8 mouse cellular contexts compared by ENCODE assay signal in the genomic region with DNA sequence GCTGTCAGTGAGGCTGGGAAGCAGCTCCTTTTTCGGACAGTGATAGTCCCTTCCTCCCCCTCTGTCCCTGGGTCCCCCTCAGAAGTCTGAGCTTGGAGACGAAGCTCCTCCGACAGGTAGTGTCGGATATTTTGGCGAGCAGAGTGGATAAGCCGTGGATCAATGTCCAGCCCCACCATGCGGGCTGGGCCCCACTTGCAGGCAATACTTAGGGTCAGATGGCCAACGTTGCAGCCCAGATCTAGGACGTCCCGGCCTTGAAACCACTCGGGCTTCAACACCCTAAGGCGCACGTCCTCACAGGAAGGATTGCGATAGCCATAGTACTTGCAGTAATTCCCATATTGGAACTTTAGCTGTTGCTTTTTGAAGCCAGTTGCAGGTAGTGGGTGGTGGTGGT. TPM values are rescaled to one million over a fixed set of nuclear protein-coding genes. Genes with fewer than 3 reads are reported as not detected.
A peak's percentile ranks its signal among the peaks of the same experiment; 100 is the strongest.
DNase-seq lines count a peak whose midpoint lies in the region; ATAC-seq lines count a peak whose summit lies in the region.

No protein-coding gene starts in this region.

- no peaks in the 10 kb centered on the region for H3K9me3 ChIP-seq in megakaryocyte, embryonic 14.5 days
- no peaks in the 10 kb centered on the region for H3K9me3 ChIP-seq in kidney, embryonic 16.5 days (ENCODE audit: low read length)
- no peaks in the 10 kb centered on the region for H3K9me3 ChIP-seq in neural tube, embryonic 14.5 days (ENCODE audit: control insufficient read depth, low read length)

- peak overlapping the region; percentile 66 for H3K4me2 ChIP-seq in kidney, embryonic 16.5 days (replicated peaks; ENCODE audit: low read depth, low read length)
- H3K4me2 ChIP-seq in neural tube, embryonic 14.5 days (ENCODE audit: low read depth, low read length), result peak overlapping the region; percentile 76

- no peaks in the 10 kb centered on the region for H3K27me3 ChIP-seq in megakaryocyte, embryonic 14.5 days (replicated peaks)
- H3K27me3 ChIP-seq in kidney, embryonic 16.5 days (ENCODE audit: insufficient read depth, low read length), result no peaks in the 10 kb centered on the region
- no peaks in the 10 kb centered on the region for H3K27me3 ChIP-seq in neural tube, embryonic 14.5 days (ENCODE audit: control insufficient read depth, insufficient read depth, low read length)

- H3K36me3 ChIP-seq in megakaryocyte, embryonic 14.5 days (replicated peaks; ENCODE audit: low read length), result peaks cover 52% of the 10 kb centered on the region
- peaks cover 44% of the 10 kb centered on the region for H3K36me3 ChIP-seq in kidney, embryonic 16.5 days (ENCODE audit: insufficient read depth, low read length)
- peaks cover 26% of the 10 kb centered on the region; the same call in 1 of the 2 replicates for H3K36me3 ChIP-seq in neural tube, embryonic 14.5 days (ENCODE audit: control insufficient read depth, insufficient read depth, low read length)

- H3K4me3 ChIP-seq in megakaryocyte, embryonic 14.5 days (replicated peaks), result peak overlapping the region; percentile 95
- H3K4me3 ChIP-seq in kidney, embryonic 16.5 days (ENCODE audit: low read length), result peak overlapping the region; percentile 90
- peak overlapping the region; percentile 82 for H3K4me3 ChIP-seq in neural tube, embryonic 14.5 days (ENCODE audit: low read depth, low read length)

- 64% methylated on average over 14 of the region's 14 CpGs for WGBS in kidney, embryonic 16.5 days
- 85% methylated on average over 14 of the region's 14 CpGs for WGBS in neural tube, embryonic 14.5 days

- peaks cover 63% of the 10 kb centered on the region for H3K4me1 ChIP-seq in megakaryocyte, embryonic 14.5 days
- peaks cover 39% of the 10 kb centered on the region for H3K4me1 ChIP-seq in kidney, embryonic 16.5 days (ENCODE audit: insufficient read depth, low read length)
- H3K4me1 ChIP-seq in neural tube, embryonic 14.5 days (ENCODE audit: control insufficient read depth, insufficient read depth, low read length), result peaks cover 36% of the 10 kb centered on the region

- DNase-seq in cerebellum, adult 11 months, result peak; percentile 42
- DNase-seq in cerebellum, postnatal 14 days, result no peak
- DNase-seq in left cerebral cortex, postnatal 14 days (ENCODE audit: low spot score in 2 of 2), result no peak

- intact Hi-C loops in left cerebral cortex, postnatal 14 days (cut with DNase I), result loop anchor here (10.0 kb wide), 1 partner anchor 330 kb away; the partner anchor contains the start of gene Zscan21

- peak overlapping the region; percentile 98 for H3K9ac ChIP-seq in kidney, embryonic 16.5 days (replicated peaks; ENCODE audit: low read length)
- H3K9ac ChIP-seq in neural tube, embryonic 14.5 days (replicated peaks; ENCODE audit: low read depth, low read length), result peak overlapping the region; percentile 85

- no peak overlapping the region for H3K27ac ChIP-seq in kidney, embryonic 16.5 days (ENCODE audit: low read length)
- H3K27ac ChIP-seq in neural tube, embryonic 14.5 days (ENCODE audit: low read depth, low read length), result no peak overlapping the region

- ATAC-seq in megakaryocyte, adult 5-6 weeks (ENCODE audit: poor library complexity, severe bottlenecking), result no peak
- no peak for ATAC-seq in kidney, embryonic 16.5 days (ENCODE audit: low FRiP score, low TSS enrichment)
- ATAC-seq in neural tube, embryonic 14.5 days (ENCODE audit: low read depth), result no peak
- ATAC-seq in inflammation-experienced regulatory T-cells, adult 6 months, result no peak

RNA-seq across cellular contexts. Expression of gene Mepce, which starts 2.9 kb away (rescaled TPM):
- polyA plus RNA-seq in megakaryocyte, embryonic 14.5 days (2012; ENCODE audit: insufficient read depth, low replicate concordance), result 88.7 and 584 TPM in 2 replicates
- total RNA-seq in megakaryocyte, adult 5-6 weeks (2015), result 20.9 and 24.0 TPM in 2 replicates
- 16.2 and 22.8 TPM in 2 replicates for total RNA-seq in megakaryocyte, adult 5-6 weeks (2017)
- polyA plus RNA-seq in kidney, embryonic 16.5 days (2015; fragmentation: Nextera tagmentation; extraction: Ambion mirVana), result 11.0 and 11.2 TPM in 2 replicates
- 13.1 and 17.0 TPM in 2 replicates for polyA plus RNA-seq in neural tube, embryonic 14.5 days (2014; fragmentation: Nextera tagmentation; extraction: Ambion mirVana)
- 10 to 100 TPM; 29.2 to 30.2 TPM for total RNA-seq in left cerebral cortex, postnatal 14 days (2021)
- 10 to 100 TPM; 13.1 to 32.7 (median 29.8) TPM for polyA plus RNA-seq in inflammation-experienced regulatory T-cells, adult 6 months (2017; shearing (Covaris generic))

RNA-seq across cellular contexts. Expression of gene Zcwpw1, which starts 3.1 kb away (rescaled TPM):
- polyA plus RNA-seq in megakaryocyte, embryonic 14.5 days (2012; ENCODE audit: insufficient read depth, low replicate concordance), result 0.70 TPM in 1 of 2 replicates, not detected in the other
- 6.4 and 10.0 TPM in 2 replicates for total RNA-seq in megakaryocyte, adult 5-6 weeks (2015)
- total RNA-seq in megakaryocyte, adult 5-6 weeks (2017), result 16.1 and 18.1 TPM in 2 replicates
- 24.8 and 31.8 TPM in 2 replicates for polyA plus RNA-seq in kidney, embryonic 16.5 days (2015; fragmentation: Nextera tagmentation; extraction: Ambion mirVana)
- 11.2 and 13.9 TPM in 2 replicates for polyA plus RNA-seq in neural tube, embryonic 14.5 days (2014; fragmentation: Nextera tagmentation; extraction: Ambion mirVana)
- total RNA-seq in left cerebral cortex, postnatal 14 days (2021), result 1 to 10 TPM; 4.4 to 7.4 TPM
- 10 to 100 TPM in 2 of 3 experiments, 1 to 10 TPM in 1; 4.7 to 12.0 (median 11.0) TPM for polyA plus RNA-seq in inflammation-experienced regulatory T-cells, adult 6 months (2017; shearing (Covaris generic))

RNA-seq across cellular contexts. Expression of gene Ppp1r35, which starts 5.9 kb away (rescaled TPM):
- 104 and 105 TPM in 2 replicates for polyA plus RNA-seq in megakaryocyte, embryonic 14.5 days (2012; ENCODE audit: insufficient read depth, low replicate concordance)
- total RNA-seq in megakaryocyte, adult 5-6 weeks (2015), result 48.6 and 55.3 TPM in 2 replicates
- total RNA-seq in megakaryocyte, adult 5-6 weeks (2017), result 34.1 and 40.1 TPM in 2 replicates
- 26.0 and 32.1 TPM in 2 replicates for polyA plus RNA-seq in kidney, embryonic 16.5 days (2015; fragmentation: Nextera tagmentation; extraction: Ambion mirVana)
- 37.8 and 43.7 TPM in 2 replicates for polyA plus RNA-seq in neural tube, embryonic 14.5 days (2014; fragmentation: Nextera tagmentation; extraction: Ambion mirVana)
- 10 to 100 TPM; 26.0 to 29.2 TPM for total RNA-seq in left cerebral cortex, postnatal 14 days (2021)
- 10 to 100 TPM in 1 of 3 experiments, 1 to 10 TPM in 2; 6.0 to 10.9 (median 6.5) TPM for polyA plus RNA-seq in inflammation-experienced regulatory T-cells, adult 6 months (2017; shearing (Covaris generic))

RNA-seq across cellular contexts. Expression of gene Tsc22d4, which starts 39.0 kb away (rescaled TPM):
- 582 and 1,005 TPM in 2 replicates for polyA plus RNA-seq in megakaryocyte, embryonic 14.5 days (2012; ENCODE audit: insufficient read depth, low replicate concordance)
- total RNA-seq in megakaryocyte, adult 5-6 weeks (2015), result 55.9 and 74.7 TPM in 2 replicates
- 112 and 113 TPM in 2 replicates for total RNA-seq in megakaryocyte, adult 5-6 weeks (2017)
- 126 and 129 TPM in 2 replicates for polyA plus RNA-seq in kidney, embryonic 16.5 days (2015; fragmentation: Nextera tagmentation; extraction: Ambion mirVana)
- polyA plus RNA-seq in neural tube, embryonic 14.5 days (2014; fragmentation: Nextera tagmentation; extraction: Ambion mirVana), result 80.1 and 85.1 TPM in 2 replicates
- total RNA-seq in left cerebral cortex, postnatal 14 days (2021), result 100 to 1,000 TPM; 169 to 181 TPM
- polyA plus RNA-seq in inflammation-experienced regulatory T-cells, adult 6 months (2017; shearing (Covaris generic)), result 10 to 100 TPM; 43.3 to 83.4 (median 64.7) TPM

RNA-seq across cellular contexts. Expression of gene Nyap1, which starts 43.1 kb away (rescaled TPM):
- polyA plus RNA-seq in megakaryocyte, embryonic 14.5 days (2012; ENCODE audit: insufficient read depth, low replicate concordance), result 5.9 and 8.4 TPM in 2 replicates
- 0.21 and 0.27 TPM in 2 replicates for total RNA-seq in megakaryocyte, adult 5-6 weeks (2015)
- total RNA-seq in megakaryocyte, adult 5-6 weeks (2017), result 0.84 and 1.1 TPM in 2 replicates
- polyA plus RNA-seq in kidney, embryonic 16.5 days (2015; fragmentation: Nextera tagmentation; extraction: Ambion mirVana), result 2.1 and 2.2 TPM in 2 replicates
- polyA plus RNA-seq in neural tube, embryonic 14.5 days (2014; fragmentation: Nextera tagmentation; extraction: Ambion mirVana), result 13.6 and 22.3 TPM in 2 replicates
- 10 to 100 TPM; 78.5 to 83.4 TPM for total RNA-seq in left cerebral cortex, postnatal 14 days (2021)
- polyA plus RNA-seq in inflammation-experienced regulatory T-cells, adult 6 months (2017; shearing (Covaris generic)), result under 1 TPM in 2 of 3 experiments, not detected in 1; 0.12 to 0.20 TPM
